Mouse (Mus musculus): ENCODE measurements around the gene Zfp334.

- no peak for TF ChIP-seq TAL1 (IDR thresholded peaks at IDR 0.05; ENCODE audit: low read length)
- no peak for TF ChIP-seq GATA1 (IDR thresholded peaks at IDR 0.05; ENCODE audit: low read length)
These were observed 689 bp downstream of the Zfp334 start for GRCm38 (mm10) chr2:165387370-165387769.

All from erythroblast, embryonic 14.5 days (primary cell).